Mouse (Mus musculus) erythroblast, embryonic 14.5 days (primary cell): ENCODE measurements around the gene Smg6.

Experiments
- GATA1 ChIP-seq: IDR thresholded peaks from 2 replicates; pipeline ENCODE4 v1.6.1; 2012; ENCODE audit warnings: low read length, inconsistent platforms, mixed read lengths
- TAL1 ChIP-seq: IDR thresholded peaks from 3 replicates; pipeline ENCODE4 v1.6.1; 2012; ENCODE audit warnings: low read length, inconsistent platforms, mixed read lengths

DNA sequence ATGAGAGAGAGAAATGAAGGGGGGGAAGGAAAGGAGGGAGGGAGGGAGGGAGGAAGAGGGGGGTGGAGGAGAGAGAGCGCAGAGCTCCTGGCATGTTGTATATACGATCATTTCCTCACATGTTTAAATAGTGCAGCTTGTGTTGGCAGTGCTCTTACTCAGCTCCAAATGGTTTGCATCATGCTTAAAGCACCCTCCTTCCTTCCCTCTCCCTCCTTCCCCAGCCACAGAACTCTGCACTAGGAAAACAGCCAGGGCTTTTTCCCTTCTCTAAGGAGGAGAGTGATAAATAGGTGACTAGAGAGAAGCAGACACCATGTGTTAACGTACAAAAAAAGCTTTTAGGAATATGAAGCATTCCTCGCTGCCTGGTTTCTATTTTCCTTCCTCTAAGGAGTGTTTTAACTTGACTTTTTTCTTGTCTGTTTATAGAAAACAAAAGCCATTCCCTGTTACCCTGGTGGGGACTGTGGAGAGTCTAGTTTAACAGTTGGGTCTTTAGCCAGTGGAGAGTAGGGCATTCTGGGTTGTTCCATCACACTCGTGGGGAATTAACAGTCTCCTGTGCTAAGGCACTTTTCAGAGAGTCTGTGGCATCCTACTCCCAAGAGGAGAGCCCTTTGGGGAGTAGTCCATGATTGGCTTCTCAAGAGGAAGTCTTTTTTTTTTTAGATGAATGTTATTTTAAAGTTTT lies 128.7 kb downstream of the Smg6 start:
- TF ChIP-seq GATA1: no peak
- TF ChIP-seq TAL1: no peak
